Mouse (Mus musculus): ENCODE measurements around the gene 1700013F07Rik.

DNA sequence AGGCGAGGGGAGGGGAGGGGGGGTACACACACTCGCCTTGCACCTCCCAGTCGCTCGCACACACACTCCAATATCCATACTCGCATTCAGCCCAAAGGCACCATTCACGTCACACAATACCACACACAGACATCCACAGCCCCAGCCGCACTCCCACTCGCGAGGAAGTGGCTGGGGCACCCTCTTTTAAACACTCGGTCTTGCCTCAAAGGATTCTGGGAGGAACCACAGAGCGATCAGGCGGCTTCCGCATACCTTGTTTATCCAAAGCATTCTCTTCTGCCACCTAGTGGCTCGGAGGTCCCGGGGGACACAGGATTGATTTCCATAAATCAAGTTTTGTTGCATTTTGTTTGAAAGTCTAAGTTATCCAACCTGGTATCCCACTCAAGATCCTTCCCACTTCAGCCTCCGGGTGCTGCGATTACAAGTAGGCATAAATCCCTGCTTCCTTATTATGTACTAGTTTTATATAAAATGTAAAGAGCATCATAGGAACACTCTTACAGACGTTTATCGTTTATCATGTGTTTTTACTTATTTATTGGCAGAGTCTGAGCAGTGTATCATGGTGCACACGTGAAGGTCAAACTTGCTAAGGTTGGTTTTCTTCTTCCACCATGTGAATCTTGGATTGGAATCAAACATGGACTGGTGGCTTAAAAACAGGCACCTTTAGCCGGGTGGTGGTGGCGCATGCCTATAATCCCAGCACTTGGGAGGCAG is 20.8 kb downstream of the 1700013F07Rik start:
- peak; percentile 100 for TF ChIP-seq POLR2A (IDR thresholded peaks at IDR 0.05; ENCODE audit: borderline replicate concordance, control insufficient read depth, low read depth, low read length)
- TF ChIP-seq CTCF (IDR thresholded peaks at IDR 0.05; ENCODE audit: control insufficient read depth, insufficient read depth, low read length) = peak; percentile 87

Measured in bone marrow, adult 2 months (tissue).